In the genomic region with DNA sequence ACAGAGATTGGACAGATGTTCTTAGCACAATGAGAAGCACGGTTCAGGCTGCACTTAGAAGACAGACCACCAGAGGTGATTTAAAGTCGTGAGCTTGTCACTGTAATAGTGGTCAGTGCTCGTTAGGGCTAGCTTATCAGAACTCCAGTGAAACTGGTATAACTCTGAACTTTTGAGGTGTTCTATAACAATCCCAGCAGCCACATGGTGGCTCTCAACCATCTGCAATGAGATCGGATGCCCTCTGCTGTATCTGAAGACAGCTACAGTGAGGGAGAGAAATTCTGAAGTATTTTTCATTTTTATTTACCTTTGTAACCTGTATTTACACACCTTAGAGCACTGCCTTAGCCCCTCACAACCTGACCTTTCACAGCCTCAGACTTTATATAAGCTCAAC, we compare ENCODE assay signal across 31 mouse cellular contexts. TPM values are rescaled to one million over a fixed set of nuclear protein-coding genes. Genes with fewer than 3 reads are reported as not detected.
DNase-seq lines count a peak whose midpoint lies in the region; ATAC-seq and TF ChIP-seq lines count a peak whose summit lies in the region.
"Had no signal": no experiment of that assay in that cellular context is flagged by ENCODE, and none has a peak within 500 bp of the region (broad histone marks: within the 10 kb centered on the region; RNA-seq: fewer than 3 reads in every experiment).

No protein-coding gene starts in this region.

- TF ChIP-seq EP300 in heart, adult 2 months (IDR thresholded peaks at IDR 0.05; ENCODE audit: insufficient read depth, low read depth, low read length), result no peak
- TF ChIP-seq EP300 in liver, postnatal 0 days (IDR thresholded peaks at IDR 0.05; ENCODE audit: low read depth), result no peak

- intact Hi-C loops in heart, adult 2 months (cut with DNase I), result no loop called here
- intact Hi-C loops in heart, postnatal 36 days (cut with DNase I), result no loop called here

- H3K79me2 ChIP-seq in heart, adult 2 months (replicated peaks; ENCODE audit: control insufficient read depth, insufficient read depth, low read length), result no peaks in the 10 kb centered on the region

- no peaks in the 10 kb centered on the region for H3K27me3 ChIP-seq in heart, adult 2 months (ENCODE audit: control insufficient read depth, insufficient read depth, low read length)
- no peaks in the 10 kb centered on the region for H3K27me3 ChIP-seq in liver, postnatal 0 days (ENCODE audit: insufficient read depth, low read length)
- H3K27me3 ChIP-seq in liver, embryonic 12.5 days (replicated peaks), result no peaks in the 10 kb centered on the region
- H3K27me3 ChIP-seq: forebrain, embryonic 13.5 days; heart, embryonic 13.5 days; hindbrain, embryonic 15.5 days; limb, embryonic 13.5 days; neural tube, embryonic 12.5 days; stomach, embryonic 15.5 days had no signal

- no peak overlapping the region for H3K4me3 ChIP-seq in heart, adult 2 months
- no peak overlapping the region for H3K4me3 ChIP-seq in liver, postnatal 0 days (ENCODE audit: low read depth, low read length)
- H3K4me3 ChIP-seq in liver, embryonic 12.5 days, result no peak overlapping the region
- no peak overlapping the region for H3K4me3 ChIP-seq in cortical plate, adult 2 months (ENCODE audit: insufficient read depth, low read length)
- H3K4me3 ChIP-seq: forebrain, embryonic 13.5 days; heart, embryonic 13.5 days; hindbrain, embryonic 10.5 days; hindbrain, embryonic 15.5 days; limb, embryonic 13.5 days; megakaryocyte, embryonic 14.5 days; neural tube, embryonic 12.5 days; stomach, embryonic 15.5 days had no signal

- H3K4me1 ChIP-seq in heart, adult 2 months (ENCODE audit: control insufficient read depth, insufficient read depth, low read length), result no peaks in the 10 kb centered on the region
- no peaks in the 10 kb centered on the region for H3K4me1 ChIP-seq in liver, postnatal 0 days (ENCODE audit: insufficient read depth)
- no peaks in the 10 kb centered on the region for H3K4me1 ChIP-seq in liver, embryonic 12.5 days
- no peaks in the 10 kb centered on the region for H3K4me1 ChIP-seq in cortical plate, adult 2 months (ENCODE audit: control insufficient read depth, insufficient read depth, low read length)
- H3K4me1 ChIP-seq: forebrain, embryonic 13.5 days; heart, embryonic 13.5 days; hindbrain, embryonic 15.5 days; limb, embryonic 13.5 days; megakaryocyte, embryonic 14.5 days; neural tube, embryonic 12.5 days; stomach, embryonic 15.5 days had no signal

- no peaks in the 10 kb centered on the region for H3K36me3 ChIP-seq in heart, adult 2 months (ENCODE audit: control insufficient read depth, insufficient read depth, low read length)
- H3K36me3 ChIP-seq in liver, postnatal 0 days (replicated peaks; ENCODE audit: insufficient read depth, low read length), result no peaks in the 10 kb centered on the region
- no peaks in the 10 kb centered on the region for H3K36me3 ChIP-seq in liver, embryonic 12.5 days
- H3K36me3 ChIP-seq: heart, embryonic 13.5 days; hindbrain, embryonic 10.5 days; hindbrain, embryonic 15.5 days; limb, embryonic 13.5 days; neural tube, embryonic 12.5 days; stomach, embryonic 15.5 days had no signal

- DNase-seq in heart, adult 2 months, result no peak
- DNase-seq in heart, postnatal 36 days, result no peak
- no peak for DNase-seq in liver, postnatal 0 days
- DNase-seq in frontal cortex, postnatal 25 days (ENCODE audit: low spot score in 2 of 2), result no peak
- no peak for DNase-seq in cerebellum, postnatal 25 days
- DNase-seq: adrenal gland, adult 8-10 months; cerebellum, adult 2 months; cerebellum, postnatal 14 days; heart, postnatal 10 days; kidney, adult 2 months; layer of hippocampus, adult 9-11 months; lung, adult 18-20 months; lung, postnatal 4 days; midbrain, embryonic 14.5 days; right cerebral cortex, postnatal 4 days; thymus, postnatal 25 days had no signal

- H3K9me3 ChIP-seq in liver, postnatal 0 days (ENCODE audit: low read length), result no peaks in the 10 kb centered on the region
- H3K9me3 ChIP-seq in liver, embryonic 12.5 days (replicated peaks), result no peaks in the 10 kb centered on the region
- H3K9me3 ChIP-seq: forebrain, embryonic 13.5 days; heart, embryonic 13.5 days; hindbrain, embryonic 10.5 days; hindbrain, embryonic 15.5 days; limb, embryonic 13.5 days; megakaryocyte, embryonic 14.5 days; neural tube, embryonic 12.5 days; stomach, embryonic 15.5 days had no signal

- ATAC-seq in liver, postnatal 0 days, result no peak
- no peak for ATAC-seq in liver, embryonic 12.5 days
- ATAC-seq: forebrain, embryonic 13.5 days; inflammation-experienced regulatory T-cells, adult 6 months; lung, postnatal 0 days had no signal

- no peak overlapping the region for H3K9ac ChIP-seq in heart, adult 2 months (ENCODE audit: low read depth, low read length)
- no peak overlapping the region for H3K9ac ChIP-seq in liver, postnatal 0 days (replicated peaks)
- H3K9ac ChIP-seq in liver, embryonic 12.5 days, result no peak overlapping the region
- H3K9ac ChIP-seq: forebrain, embryonic 13.5 days; heart, embryonic 13.5 days; hindbrain, embryonic 15.5 days; limb, embryonic 13.5 days; neural tube, embryonic 12.5 days; stomach, embryonic 15.5 days had no signal

- no peak for TF ChIP-seq POLR2A in heart, adult 2 months (IDR thresholded peaks at IDR 0.05; ENCODE audit: insufficient read depth, low read depth, low read length)
- TF ChIP-seq POLR2A in cortical plate, adult 2 months (IDR thresholded peaks at IDR 0.05; ENCODE audit: extremely low read depth, insufficient read depth, low read length), result no peak

- no peak overlapping the region for H3K4me2 ChIP-seq in liver, postnatal 0 days (ENCODE audit: low read depth, low read length)
- no peak overlapping the region for H3K4me2 ChIP-seq in liver, embryonic 12.5 days
- H3K4me2 ChIP-seq: forebrain, embryonic 13.5 days; heart, embryonic 13.5 days; hindbrain, embryonic 15.5 days; limb, embryonic 13.5 days; liver, embryonic 11.5 days; neural tube, embryonic 12.5 days; stomach, embryonic 15.5 days had no signal

- no peak overlapping the region for H3K27ac ChIP-seq in heart, adult 2 months
- no peak overlapping the region for H3K27ac ChIP-seq in liver, postnatal 0 days (ENCODE audit: low read depth)
- no peak overlapping the region for H3K27ac ChIP-seq in liver, embryonic 12.5 days
- no peak overlapping the region for H3K27ac ChIP-seq in cortical plate, adult 2 months (ENCODE audit: insufficient read depth, low read length)
- H3K27ac ChIP-seq: forebrain, embryonic 13.5 days; heart, embryonic 13.5 days; hindbrain, embryonic 10.5 days; hindbrain, embryonic 15.5 days; limb, embryonic 13.5 days; neural tube, embryonic 12.5 days; stomach, embryonic 15.5 days had no signal

- 40% methylated on average over 4 of the region's 4 CpGs for WGBS in heart, adult 2 months
- WGBS in liver, postnatal 0 days (ENCODE audit: insufficient replicate concordance), result 37% methylated on average over 4 of the region's 4 CpGs
- 28% methylated on average over 4 of the region's 4 CpGs for WGBS in liver, embryonic 12.5 days (ENCODE audit: insufficient replicate concordance)

- peak; percentile 20; the same call in 1 of the 2 replicates for TF ChIP-seq CTCF in heart, adult 2 months (IDR thresholded peaks at IDR 0.05)
- TF ChIP-seq CTCF in liver, postnatal 0 days (IDR thresholded peaks at IDR 0.05; ENCODE audit: low read depth), result peak; percentile 10; the same call in 1 of the 2 replicates
- TF ChIP-seq CTCF in cortical plate, adult 2 months (IDR thresholded peaks at IDR 0.05; ENCODE audit: extremely low read depth, insufficient read depth, low read length), result 0 out of 2 replicates have a peak, but pooled peaks have one; percentile 11

RNA-seq across cellular contexts. Expression of a gene that starts 31.6 kb away (rescaled TPM):
- total RNA-seq in heart, adult 2 months (2021), result 10 to 100 TPM; 25.9 to 31.7 TPM
- polyA plus RNA-seq in heart, adult 2 months (2012; rRNA removed), result 569 and 1,844 TPM in 2 replicates
- 10 to 100 TPM; 25.8 to 78.5 TPM for total RNA-seq in heart, postnatal 36 days (2021)
- 2.3 and 2.8 TPM in 2 replicates for polyA plus RNA-seq in liver, postnatal 0 days (2015; fragmentation: Nextera tagmentation; extraction: Ambion mirVana)
- polyA plus RNA-seq in liver, embryonic 12.5 days (2016; fragmentation: Nextera tagmentation; extraction: Ambion mirVana), result 8.1 and 10.1 TPM in 2 replicates
- 121 and 184 TPM in 2 replicates for polyA plus RNA-seq in cortical plate, adult 2 months (2012; rRNA removed)

RNA-seq across cellular contexts. Expression of a gene that starts 54.0 kb away (rescaled TPM):
- not detected for total RNA-seq in heart, adult 2 months (2021)
- polyA plus RNA-seq in heart, adult 2 months (2012; rRNA removed), result not detected in 2 replicates
- total RNA-seq in heart, postnatal 36 days (2021), result not detected
- not detected in 2 replicates for polyA plus RNA-seq in liver, postnatal 0 days (2015; fragmentation: Nextera tagmentation; extraction: Ambion mirVana)
- polyA plus RNA-seq in liver, embryonic 12.5 days (2016; fragmentation: Nextera tagmentation; extraction: Ambion mirVana), result not detected in 2 replicates
- polyA plus RNA-seq in cortical plate, adult 2 months (2012; rRNA removed), result 0.04 and 0.10 TPM in 2 replicates
- total RNA-seq: gastrocnemius, postnatal 4 days; heart, postnatal 10 days; left cerebral cortex, postnatal 36 days had no signal
- polyA plus RNA-seq: heart, embryonic 13.5 days; inflammation-experienced regulatory T-cells, adult 6 months; liver, embryonic 11.5 days; lung, postnatal 0 days had no signal

Comparison
In these comparisons a context has a peak if more than half of its experiments do, and no peak if none do; other contexts are left out.
1. RNA of a gene that starts 31.6 kb away (polyA plus RNA-seq): 569 to 1,844 TPM in heart, adult 2 months and 121 to 184 TPM in cortical plate, adult 2 months; 8.1 to 10.1 TPM in liver, embryonic 12.5 days and 2.3 to 2.8 TPM in liver, postnatal 0 days; every median in the first group is over 10 times any median in the second.
2. Peak in every context shown above with its lines, with median percentiles within 50 percentile points of each other: CTCF ChIP-seq.